Mouse (Mus musculus) ES-CJ7 (cell line): ENCODE results near the gene D2hgdh.
A peak's percentile ranks its signal among the peaks of the same experiment; 100 is the strongest.
"Not testable (repeated sequence)": the region's sequence is repeated elsewhere in the genome, so short reads cannot be mapped to it uniquely, and the experiment has no call there.

Source experiments
- DNase-seq: peaks from one replicate; pipeline ENCODE4 v3.0.0; 2011; ENCODE audit warnings: low read depth, low spot score

D2hgdh gene

GRCm38 (mm10) chr1:93826540-93826835 is 1.8 kb downstream of the D2hgdh start:
- no peak for DNase-seq

GRCm38 (mm10) chr1:93832754-93833360 is 8.1 kb downstream of the D2hgdh start:
- peak; percentile 3 for DNase-seq

DNA sequence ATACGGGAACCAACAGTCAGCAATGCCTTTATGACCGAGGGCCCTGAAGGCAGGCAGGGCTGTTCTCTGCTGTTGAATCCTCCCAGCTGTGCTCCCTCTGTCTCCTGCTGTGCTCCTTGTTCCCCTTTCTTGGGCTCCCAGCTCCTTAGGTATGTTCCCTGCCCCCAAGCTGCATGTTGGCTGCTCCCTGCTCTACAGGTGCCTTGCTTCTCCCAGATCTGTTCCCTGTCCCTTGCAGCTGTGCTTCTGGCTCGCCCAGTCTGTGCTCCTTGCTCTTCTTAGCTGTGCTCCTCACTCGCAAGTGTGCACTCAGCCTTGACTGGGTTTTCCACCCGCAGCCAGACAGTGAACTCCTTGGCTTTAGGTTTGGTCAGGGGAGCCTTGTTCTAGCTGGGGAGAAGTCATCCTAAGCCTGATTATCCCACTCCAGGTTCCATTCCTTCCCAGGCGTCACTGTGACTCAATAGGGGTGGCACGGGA is 10.0 kb downstream of the D2hgdh start:
- DNase-seq: peak; percentile 9

DNA sequence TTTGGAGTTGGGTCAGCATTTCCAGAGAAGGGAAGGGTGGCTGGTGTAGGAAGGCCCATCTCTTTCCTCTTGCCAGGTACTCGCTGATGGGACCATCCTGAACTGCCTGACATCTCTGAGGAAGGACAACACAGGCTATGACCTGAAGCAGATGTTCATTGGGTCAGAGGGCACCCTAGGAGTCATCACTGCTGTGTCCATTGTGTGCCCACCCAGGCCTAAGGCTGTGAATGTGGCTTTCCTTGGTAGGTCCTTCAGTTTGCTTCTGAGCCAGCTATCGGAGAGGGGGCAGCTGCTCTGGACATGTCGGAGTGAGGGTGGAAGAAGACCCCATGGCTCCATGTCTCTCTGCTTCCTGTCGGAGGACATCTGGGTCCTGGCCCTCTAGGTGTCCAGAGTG is 10.5 kb downstream of the D2hgdh start:
- peak; percentile 1 for DNase-seq

- DNase-seq: no peak
Measured at GRCm38 (mm10) chr1:93835876-93836531, 11.3 kb downstream of the D2hgdh start.

- DNase-seq: peak; percentile 5
Measured at GRCm38 (mm10) chr1:93836532-93836913, 11.8 kb downstream of the D2hgdh start.

DNA sequence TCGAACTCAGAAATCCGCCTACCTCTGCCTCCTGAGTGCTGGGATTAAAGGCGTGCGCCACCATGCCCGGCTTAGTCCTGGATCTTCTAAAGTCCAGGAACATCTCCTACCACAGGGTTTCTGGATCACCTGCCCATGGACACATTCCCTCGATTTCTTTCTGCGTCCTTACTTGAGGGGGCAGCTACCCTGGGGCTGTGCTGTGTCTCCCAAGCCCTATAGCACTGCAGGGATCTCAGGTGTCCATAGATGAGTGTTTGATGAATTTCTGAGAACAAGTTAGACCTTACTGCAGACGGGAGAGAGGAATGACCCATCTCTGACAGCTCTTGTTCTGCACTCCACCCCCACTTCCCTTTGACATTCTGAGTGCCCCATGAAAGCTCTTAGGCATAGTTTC is 12.6 kb downstream of the D2hgdh start:
- no peak for DNase-seq

DNA sequence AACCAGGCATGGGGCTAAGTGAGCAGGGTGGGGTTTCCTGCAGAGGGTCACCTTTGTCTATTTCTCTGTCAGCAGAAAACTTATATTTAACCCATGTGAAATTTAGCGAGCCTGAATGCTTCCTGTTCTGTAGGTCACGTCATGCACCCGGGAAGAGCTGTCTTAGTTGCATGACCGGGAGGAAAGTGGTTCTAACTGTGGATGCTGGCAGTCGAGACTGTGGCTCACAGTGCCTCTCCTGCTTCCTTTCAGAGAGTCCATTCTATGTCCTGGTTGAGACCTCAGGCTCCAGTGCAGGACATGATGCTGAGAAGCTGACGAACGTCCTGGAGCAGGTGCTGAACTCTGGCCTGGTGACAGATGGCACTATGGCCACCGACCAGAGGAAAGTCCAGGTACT is 13.9 kb downstream of the D2hgdh start:
- not testable (repeated sequence) for DNase-seq

DNA sequence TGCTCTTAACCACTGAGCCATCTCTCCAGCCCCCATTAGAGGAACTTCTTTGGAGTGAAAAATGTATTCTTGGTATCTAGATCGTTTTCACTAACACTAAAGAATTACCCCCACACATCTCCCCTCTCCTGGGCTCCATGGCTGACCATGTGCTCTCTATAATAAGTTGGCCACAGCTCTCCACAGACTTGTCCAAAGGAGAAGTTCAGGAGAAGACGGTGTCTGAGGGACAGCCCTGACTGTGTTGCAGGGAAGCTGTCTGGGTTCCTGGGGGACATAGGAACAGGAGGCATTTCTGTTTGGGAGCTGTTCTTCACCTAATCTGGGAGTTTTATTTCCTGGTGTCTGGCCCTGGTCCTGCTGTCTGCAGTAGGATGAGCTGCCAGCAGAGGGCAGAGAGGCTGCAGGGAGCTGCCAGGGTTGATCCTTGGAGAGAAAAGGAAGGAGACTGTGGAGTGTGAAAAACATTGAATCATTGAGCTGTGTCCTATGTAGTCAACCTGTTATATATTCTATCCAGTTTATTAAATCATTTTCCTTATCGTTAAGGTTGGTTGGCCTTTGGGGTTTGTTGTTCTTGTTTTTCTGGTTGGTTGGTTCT is 21.2 kb downstream of the D2hgdh start:
- DNase-seq: not testable (repeated sequence)

DNA sequence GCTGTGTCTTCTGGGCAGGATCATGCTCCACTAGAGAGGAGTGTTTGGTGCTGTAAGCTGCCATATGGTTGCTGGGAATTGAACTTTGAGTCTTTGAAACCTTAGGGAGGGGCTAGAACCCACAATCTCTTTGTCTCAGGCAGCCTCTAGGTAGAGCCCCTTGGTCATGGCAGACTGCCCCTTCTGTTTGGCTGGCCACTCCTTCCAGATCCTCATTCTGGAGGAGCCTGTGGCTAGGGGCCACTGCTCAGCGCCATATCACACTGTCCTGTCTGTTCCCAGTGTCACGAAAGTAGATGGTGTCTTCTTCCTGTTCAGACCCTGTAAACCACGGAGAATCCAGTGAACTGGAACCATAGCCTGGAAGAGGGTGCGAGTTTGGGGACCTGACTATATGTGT is 31.1 kb downstream of the D2hgdh start:
- not testable (repeated sequence) for DNase-seq

DNA sequence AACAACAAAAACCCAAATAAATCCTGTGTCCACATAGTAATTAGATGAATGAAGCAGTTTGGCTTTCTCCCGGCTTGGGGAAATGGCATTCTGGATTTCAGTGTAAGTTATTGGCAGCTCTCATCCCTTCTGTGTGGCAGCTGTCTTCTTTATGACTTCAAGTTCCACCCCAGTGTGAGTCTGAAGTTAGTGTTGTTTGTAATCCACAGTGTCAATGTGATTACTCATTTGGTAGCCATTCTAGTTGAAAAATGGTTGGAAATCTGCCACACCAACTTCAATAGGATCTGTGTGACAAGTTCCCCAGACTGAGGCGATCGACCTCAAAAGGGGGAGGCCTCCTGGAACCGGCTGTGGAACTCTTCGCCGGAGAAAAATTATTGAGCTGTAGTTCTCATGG is 32.7 kb downstream of the D2hgdh start:
- no peak for DNase-seq

DNA sequence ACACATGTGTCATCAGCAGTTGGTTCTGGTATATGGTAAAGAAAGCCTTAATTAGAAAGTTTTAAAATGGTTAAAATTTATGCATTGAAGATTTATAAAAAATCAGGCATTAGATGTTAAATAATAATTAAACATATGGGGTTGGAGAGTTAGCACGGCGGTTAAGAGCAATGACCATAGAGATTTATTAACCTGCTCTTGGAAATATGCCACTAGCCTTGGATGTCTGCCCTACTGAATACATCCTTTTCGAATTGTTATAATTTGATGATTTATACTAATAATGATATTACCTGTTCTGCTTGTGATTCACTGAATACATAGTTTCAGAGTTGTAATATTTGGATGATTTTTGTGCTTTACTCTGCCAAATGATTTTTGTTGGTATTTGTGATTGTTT is 33.3 kb downstream of the D2hgdh start:
- DNase-seq: no peak

DNA sequence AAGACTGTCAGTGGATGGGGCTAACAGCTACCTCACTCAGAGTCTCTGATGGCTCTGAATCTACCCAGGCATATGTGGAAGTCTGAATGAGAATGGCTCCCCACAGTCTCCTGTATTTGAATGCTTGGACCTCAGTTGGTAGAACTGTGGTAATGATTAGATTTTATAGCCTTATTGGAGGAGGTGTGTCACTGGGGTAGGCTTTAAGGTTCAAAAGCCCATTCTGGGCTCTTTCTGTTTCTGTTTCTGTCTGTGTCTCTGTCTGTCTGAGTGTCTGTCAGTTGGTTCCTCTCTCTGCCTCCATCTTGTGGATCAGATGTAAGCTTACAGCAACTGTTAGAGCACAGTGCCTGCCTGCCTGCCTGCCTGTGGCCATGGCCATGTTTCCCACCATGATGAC is 34.9 kb downstream of the D2hgdh start:
- no peak for DNase-seq

DNA sequence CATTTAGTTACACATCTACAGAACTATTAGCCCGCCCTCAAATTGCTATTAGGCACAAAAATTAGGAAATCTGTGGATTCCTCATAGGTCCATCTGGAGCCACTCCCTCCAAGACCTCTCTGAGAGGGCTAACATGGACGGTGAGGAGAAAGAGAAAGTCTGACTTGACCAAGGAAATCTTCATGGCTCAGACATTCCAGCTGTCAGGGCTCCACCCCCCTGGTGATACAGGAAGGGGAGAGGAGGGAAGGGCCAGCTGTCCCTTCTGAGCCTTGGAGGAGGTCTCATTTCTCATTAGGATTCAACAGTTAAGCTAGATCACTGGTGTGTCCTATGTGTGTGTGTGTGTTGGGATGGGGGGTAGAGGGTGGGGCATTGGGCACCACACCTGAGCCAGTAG is 36.3 kb downstream of the D2hgdh start, which contains the start of gene Gal3st2:
TSS of gene Gal3st2 (plus strand) at position 259 of the 400 bp plus-strand sequence.
- DNase-seq: not testable (repeated sequence)

GRCm38 (mm10) chr1:93871594-93872105 is 46.9 kb downstream of the D2hgdh start:
- DNase-seq: not testable (repeated sequence)

GRCm38 (mm10) chr1:93874405-93874804 is 49.7 kb downstream of the D2hgdh start:
- DNase-seq: not testable (repeated sequence)

- not testable (repeated sequence) for DNase-seq
Measured at GRCm38 (mm10) chr1:93881778-93882177, 57.1 kb downstream of the D2hgdh start.

- peak; percentile 21 for DNase-seq
Measured at GRCm38 (mm10) chr1:93890936-93891335, 66.2 kb downstream of the D2hgdh start.

GRCm38 (mm10) chr1:93897395-93897794 is 72.7 kb downstream of the D2hgdh start:
- not testable (repeated sequence) for DNase-seq

DNA sequence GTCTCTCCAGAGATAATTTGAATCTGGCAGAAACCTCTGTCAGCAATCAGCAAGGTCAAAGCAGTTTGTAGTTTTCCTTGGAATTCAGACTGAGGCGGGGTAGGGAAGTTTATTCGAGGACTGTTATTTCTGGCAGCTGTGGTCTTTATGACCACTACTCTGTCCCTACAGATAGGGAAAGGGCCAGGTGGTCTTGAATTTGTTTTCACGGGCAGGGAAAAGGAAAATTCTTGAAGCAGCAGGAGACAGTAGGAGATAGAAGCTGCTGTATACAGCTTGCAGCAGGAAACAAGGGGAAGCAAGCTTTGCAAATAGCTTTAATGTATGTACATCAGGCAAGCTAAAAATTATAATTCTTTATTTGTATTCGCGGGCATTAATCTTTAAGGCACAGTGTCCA is 76.6 kb downstream of the D2hgdh start:
- DNase-seq: not testable (repeated sequence)
